ENCODE assay signal across 26 mouse cellular contexts in genomic region chr12:117265211-117265610, GRCm38 (mm10).
A peak's percentile ranks its signal among the peaks of the same experiment; 100 is the strongest.
DNase-seq lines count a peak whose midpoint lies in the region; ATAC-seq and TF ChIP-seq lines count a peak whose summit lies in the region.
"Had no signal": no experiment of that assay in that cellular context is flagged by ENCODE, and none has a peak within 500 bp of the region (broad histone marks: within the 10 kb centered on the region; RNA-seq: fewer than 3 reads in every experiment).

No protein-coding gene starts in this region.

- ATAC-seq in hindbrain, embryonic 11.5 days (ENCODE audit: low FRiP score), result peak; percentile 46
- ATAC-seq in hindbrain, postnatal 0 days, result no peak
- ATAC-seq in hindbrain, embryonic 13.5 days (ENCODE audit: low FRiP score), result no peak
- peak; percentile 57 for ATAC-seq in midbrain, embryonic 11.5 days (ENCODE audit: low FRiP score)
- no peak for ATAC-seq in midbrain, postnatal 0 days (ENCODE audit: low FRiP score)
- ATAC-seq: forebrain, embryonic 16.5 days had no signal

- H3K4me2 ChIP-seq in hindbrain, embryonic 11.5 days (replicated peaks; ENCODE audit: low read depth, low read length), result no peak overlapping the region
- H3K4me2 ChIP-seq in hindbrain, postnatal 0 days (ENCODE audit: low read depth, low read length), result no peak overlapping the region
- no peak overlapping the region for H3K4me2 ChIP-seq in hindbrain, embryonic 13.5 days
- no peak overlapping the region for H3K4me2 ChIP-seq in midbrain, embryonic 11.5 days
- no peak overlapping the region for H3K4me2 ChIP-seq in midbrain, postnatal 0 days (ENCODE audit: low read depth, low read length, poor library complexity, severe bottlenecking)
- H3K4me2 ChIP-seq: embryonic facial prominence, embryonic 13.5 days; heart, embryonic 13.5 days; kidney, embryonic 15.5 days; liver, embryonic 13.5 days had no signal

- peak; percentile 25 for DNase-seq in hindbrain, embryonic 11.5 days (ENCODE audit: low spot score)
- no peak for DNase-seq in hindbrain, postnatal 0 days (ENCODE audit: low spot score)
- no peak for DNase-seq in midbrain, embryonic 11.5 days (ENCODE audit: low spot score, missing footprints)
- no peak for DNase-seq in midbrain, postnatal 0 days (ENCODE audit: low spot score)
- no peak for DNase-seq in ovary, postnatal 14 days (ENCODE audit: low spot score)
- no peak for DNase-seq in cerebellum, adult 2 months
- DNase-seq: adrenal gland, adult 8-10 months; cerebellum, adult 11-12 months; cerebellum, postnatal 36 days; gastrocnemius, postnatal 14 days; heart, adult 2 months; kidney, adult 11 months; kidney, postnatal 36 days; layer of hippocampus, adult 9-11 months; liver, embryonic 13.5 days; lung, adult 2 months; lung, postnatal 14 days; right cerebral cortex, adult 18-20 months; right cerebral cortex, postnatal 4 days; thymus, postnatal 14 days had no signal

- no peak overlapping the region for H3K27ac ChIP-seq in hindbrain, embryonic 11.5 days (ENCODE audit: low read depth, low read length)
- no peak overlapping the region for H3K27ac ChIP-seq in hindbrain, postnatal 0 days
- H3K27ac ChIP-seq in hindbrain, embryonic 13.5 days, result 0 out of 2 replicates have a peak overlapping the region, but pooled peaks have one; percentile 50
- H3K27ac ChIP-seq in midbrain, embryonic 11.5 days (ENCODE audit: low read depth, low read length), result peak overlapping the region; percentile 61
- no peak overlapping the region for H3K27ac ChIP-seq in midbrain, postnatal 0 days (ENCODE audit: low read depth, low read length)
- H3K27ac ChIP-seq in cerebellum, adult 2 months (ENCODE audit: insufficient read depth, low read length), result no peak overlapping the region
- H3K27ac ChIP-seq: embryonic facial prominence, embryonic 13.5 days; heart, adult 2 months; heart, embryonic 13.5 days; kidney, embryonic 15.5 days; liver, embryonic 13.5 days had no signal

- H3K4me3 ChIP-seq in hindbrain, embryonic 11.5 days (ENCODE audit: low read depth, low read length), result no peak overlapping the region
- H3K4me3 ChIP-seq in hindbrain, postnatal 0 days (ENCODE audit: low read length), result no peak overlapping the region
- no peak overlapping the region for H3K4me3 ChIP-seq in hindbrain, embryonic 13.5 days
- H3K4me3 ChIP-seq in midbrain, embryonic 11.5 days (ENCODE audit: low read depth, low read length), result no peak overlapping the region
- H3K4me3 ChIP-seq in midbrain, postnatal 0 days (ENCODE audit: low read depth, low read length), result no peak overlapping the region
- no peak overlapping the region for H3K4me3 ChIP-seq in cerebellum, adult 2 months (replicated peaks; ENCODE audit: insufficient read depth, low read depth, low read length)
- H3K4me3 ChIP-seq: embryonic facial prominence, embryonic 13.5 days; erythroblast, embryonic 14.5 days; heart, adult 2 months; heart, embryonic 13.5 days; kidney, embryonic 15.5 days; liver, embryonic 13.5 days had no signal

- H3K9me3 ChIP-seq in hindbrain, embryonic 11.5 days (ENCODE audit: control insufficient read depth, low read length), result no peaks in the 10 kb centered on the region
- H3K9me3 ChIP-seq in hindbrain, postnatal 0 days (ENCODE audit: low read length), result no peaks in the 10 kb centered on the region
- H3K9me3 ChIP-seq in hindbrain, embryonic 13.5 days, result no peaks in the 10 kb centered on the region
- no peaks in the 10 kb centered on the region for H3K9me3 ChIP-seq in midbrain, embryonic 11.5 days (ENCODE audit: control insufficient read depth, low read length)
- H3K9me3 ChIP-seq in midbrain, postnatal 0 days (ENCODE audit: low read length), result no peaks in the 10 kb centered on the region
- H3K9me3 ChIP-seq: embryonic facial prominence, embryonic 13.5 days; heart, embryonic 13.5 days; kidney, embryonic 15.5 days; liver, embryonic 13.5 days had no signal

- 0 out of 2 replicates have a peak, but pooled peaks cover 2% of the 10 kb centered on the region for H3K4me1 ChIP-seq in hindbrain, embryonic 11.5 days (replicated peaks; ENCODE audit: control insufficient read depth, insufficient read depth, low read length)
- no peaks in the 10 kb centered on the region; the same call in 1 of the 2 replicates for H3K4me1 ChIP-seq in hindbrain, postnatal 0 days (ENCODE audit: insufficient read depth, low read length)
- H3K4me1 ChIP-seq in hindbrain, embryonic 13.5 days (replicated peaks), result peaks cover 33% of the 10 kb centered on the region
- H3K4me1 ChIP-seq in midbrain, embryonic 11.5 days (ENCODE audit: control insufficient read depth, insufficient read depth, low read length), result peaks cover 45% of the 10 kb centered on the region
- no peaks in the 10 kb centered on the region for H3K4me1 ChIP-seq in midbrain, postnatal 0 days (ENCODE audit: insufficient read depth, low read length)
- H3K4me1 ChIP-seq in cerebellum, adult 2 months (ENCODE audit: control insufficient read depth, insufficient read depth, low read length), result peaks cover 22% of the 10 kb centered on the region
- H3K4me1 ChIP-seq: heart, embryonic 13.5 days; kidney, embryonic 15.5 days had no signal

- no peaks in the 10 kb centered on the region for H3K27me3 ChIP-seq in hindbrain, embryonic 11.5 days (ENCODE audit: control insufficient read depth, insufficient read depth, low read length)
- H3K27me3 ChIP-seq in hindbrain, postnatal 0 days (ENCODE audit: insufficient read depth, low read length), result no peaks in the 10 kb centered on the region
- no peaks in the 10 kb centered on the region for H3K27me3 ChIP-seq in hindbrain, embryonic 13.5 days
- H3K27me3 ChIP-seq in midbrain, embryonic 11.5 days (ENCODE audit: control insufficient read depth, insufficient read depth, low read length), result no peaks in the 10 kb centered on the region
- H3K27me3 ChIP-seq in midbrain, postnatal 0 days (ENCODE audit: insufficient read depth, low read length), result no peaks in the 10 kb centered on the region
- no peaks in the 10 kb centered on the region for H3K27me3 ChIP-seq in cerebellum, adult 2 months (ENCODE audit: control insufficient read depth, insufficient read depth, low read length)
- H3K27me3 ChIP-seq: embryonic facial prominence, embryonic 13.5 days; kidney, embryonic 15.5 days; liver, embryonic 13.5 days had no signal

- no peak overlapping the region for H3K9ac ChIP-seq in hindbrain, embryonic 11.5 days (ENCODE audit: low read depth, low read length)
- no peak overlapping the region for H3K9ac ChIP-seq in hindbrain, postnatal 0 days (replicated peaks; ENCODE audit: low read length)
- H3K9ac ChIP-seq in hindbrain, embryonic 13.5 days, result no peak overlapping the region
- no peak overlapping the region for H3K9ac ChIP-seq in midbrain, embryonic 11.5 days (ENCODE audit: low read length)
- no peak overlapping the region for H3K9ac ChIP-seq in midbrain, postnatal 0 days (replicated peaks; ENCODE audit: low read length, poor library complexity, severe bottlenecking)
- H3K9ac ChIP-seq: embryonic facial prominence, embryonic 13.5 days; heart, embryonic 13.5 days; kidney, embryonic 15.5 days; liver, embryonic 13.5 days had no signal

- 41% methylated on average over 1 of the region's 1 CpGs for WGBS in hindbrain, embryonic 11.5 days
- 75% methylated on average over 1 of the region's 1 CpGs for WGBS in hindbrain, postnatal 0 days
- WGBS in hindbrain, embryonic 13.5 days, result 58% methylated on average over 1 of the region's 1 CpGs
- WGBS in midbrain, embryonic 11.5 days, result 48% methylated on average over 1 of the region's 1 CpGs
- WGBS in midbrain, postnatal 0 days, result 53% methylated on average over 1 of the region's 1 CpGs
- WGBS in cerebellum, adult 2 months, result 90% methylated on average over 1 of the region's 1 CpGs

- TF ChIP-seq CTCF in hindbrain, postnatal 0 days (IDR thresholded peaks at IDR 0.05; ENCODE audit: low read depth), result no peak
- TF ChIP-seq CTCF in midbrain, postnatal 0 days (IDR thresholded peaks at IDR 0.05), result peak; percentile 13; the same call in 1 of the 2 replicates
- TF ChIP-seq CTCF in cerebellum, adult 2 months (IDR thresholded peaks at IDR 0.05; ENCODE audit: borderline replicate concordance, insufficient read depth, low read depth, low read length), result no peak

- no peak for TF ChIP-seq POLR2A in cerebellum, adult 2 months (IDR thresholded peaks at IDR 0.05; ENCODE audit: borderline replicate concordance, insufficient read depth, low read length)

- H3K36me3 ChIP-seq in hindbrain, embryonic 11.5 days (ENCODE audit: control insufficient read depth, insufficient read depth, low read length), result 0 out of 2 replicates have a peak, but pooled peaks cover 2% of the 10 kb centered on the region
- H3K36me3 ChIP-seq in hindbrain, postnatal 0 days (ENCODE audit: insufficient read depth, low read length), result no peaks in the 10 kb centered on the region
- peaks cover 14% of the 10 kb centered on the region for H3K36me3 ChIP-seq in hindbrain, embryonic 13.5 days
- H3K36me3 ChIP-seq in midbrain, embryonic 11.5 days (ENCODE audit: control insufficient read depth, insufficient read depth, low read length), result peaks cover 18% of the 10 kb centered on the region
- peaks cover 3% of the 10 kb centered on the region; the same call in 1 of the 2 replicates for H3K36me3 ChIP-seq in midbrain, postnatal 0 days (ENCODE audit: insufficient read depth, low read length)
- H3K36me3 ChIP-seq: embryonic facial prominence, embryonic 13.5 days; heart, embryonic 13.5 days; kidney, embryonic 15.5 days; liver, embryonic 13.5 days had no signal

Comparison
In these comparisons a context has a peak if more than half of its experiments do, and no peak if none do; other contexts are left out.
1. ATAC-seq: peak in hindbrain, embryonic 11.5 days (single experiment) and midbrain, embryonic 11.5 days (single experiment); none in hindbrain, postnatal 0 days (single experiment), hindbrain, embryonic 13.5 days (single experiment) and midbrain, postnatal 0 days (single experiment).
2. H3K27ac ChIP-seq: peak in hindbrain, embryonic 13.5 days (single experiment) and midbrain, embryonic 11.5 days (single experiment); none in hindbrain, embryonic 11.5 days (single experiment), hindbrain, postnatal 0 days (single experiment), midbrain, postnatal 0 days (single experiment) and cerebellum, adult 2 months (single experiment).